Mouse (Mus musculus) thymus, adult 2 months (tissue): ENCODE measurements around the gene Rad52.

Experiments used
- CTCF ChIP-seq: fragments of 200-500 bp; IDR thresholded peaks from 2 replicates; pipeline ENCODE4 v1.5.1; 2012; ENCODE audit warnings: mild to moderate bottlenecking, control low read depth, low read length, moderate library complexity, borderline replicate concordance; ENCODE audit not compliant: control insufficient read depth, poor library complexity, insufficient read depth; ENCODE audit errors: extremely low read depth
- POLR2A ChIP-seq: fragments of 200-500 bp; IDR thresholded peaks from 2 replicates; pipeline ENCODE4 v1.6.1; 2012; ENCODE audit warnings: mild to moderate bottlenecking, low read length, control low read depth, moderate library complexity; ENCODE audit not compliant: control insufficient read depth, poor library complexity, insufficient read depth; ENCODE audit errors: extremely low read depth

DNA sequence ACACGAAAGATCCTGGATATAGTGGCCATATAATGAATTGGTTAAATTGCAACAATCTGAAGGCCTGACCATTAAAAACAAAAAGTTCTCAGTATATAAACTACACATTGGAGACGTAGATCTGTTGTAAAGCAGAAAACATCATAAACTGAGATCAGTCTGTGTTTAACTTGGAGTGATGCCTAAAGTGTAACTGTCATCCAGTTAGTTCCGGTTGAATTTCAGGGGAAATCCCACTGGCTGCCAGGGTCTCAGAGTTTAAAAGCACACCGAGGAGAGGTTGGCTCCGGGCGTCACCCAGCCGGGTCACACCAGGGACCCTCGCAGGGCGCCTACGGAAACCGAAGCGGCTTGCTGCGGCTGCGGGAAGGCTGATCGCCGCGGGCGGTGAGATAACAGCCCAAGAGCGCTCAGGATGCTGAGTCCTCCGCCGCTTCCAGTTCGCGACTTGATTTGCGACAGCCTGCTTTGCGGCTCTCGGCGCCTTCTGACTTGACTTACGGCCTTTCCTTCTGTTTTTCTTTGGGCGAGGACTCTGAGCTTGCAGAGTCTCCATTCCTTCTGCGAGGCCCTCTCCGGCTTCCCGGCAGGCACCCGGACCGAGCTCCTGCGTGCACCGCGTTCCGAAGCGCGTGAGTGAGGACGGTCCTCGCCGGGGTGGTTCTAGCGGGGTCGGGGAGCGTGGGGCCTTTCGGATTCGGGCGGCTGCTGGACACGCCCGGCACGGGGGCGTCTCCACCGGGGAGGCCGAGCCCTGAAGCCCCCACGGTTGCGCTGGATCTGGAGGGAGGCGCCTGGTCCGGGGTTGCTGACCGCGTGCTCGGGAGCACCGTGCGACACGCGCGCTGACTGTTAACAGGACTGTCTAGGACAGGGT is at the start of gene Rad52:
- TF ChIP-seq CTCF (no peak), POLR2A (peak; percentile 55; the same call in 1 of the 2 replicates)
